Mouse (Mus musculus): ENCODE measurements around the gene Ldhal6b. TPM values are rescaled to one million over a fixed set of nuclear protein-coding genes. Genes with fewer than 3 reads are reported as not detected.
"Not testable (repeated sequence)": the region's sequence is repeated elsewhere in the genome, so short reads cannot be mapped to it uniquely, and the experiment has no call there.

The Ldhal6b gene
- polyA plus RNA-seq (2016; fragmentation: Nextera tagmentation; extraction: Ambion mirVana) = 0.17 TPM in 1 of 2 replicates, not detected in the other

DNA sequence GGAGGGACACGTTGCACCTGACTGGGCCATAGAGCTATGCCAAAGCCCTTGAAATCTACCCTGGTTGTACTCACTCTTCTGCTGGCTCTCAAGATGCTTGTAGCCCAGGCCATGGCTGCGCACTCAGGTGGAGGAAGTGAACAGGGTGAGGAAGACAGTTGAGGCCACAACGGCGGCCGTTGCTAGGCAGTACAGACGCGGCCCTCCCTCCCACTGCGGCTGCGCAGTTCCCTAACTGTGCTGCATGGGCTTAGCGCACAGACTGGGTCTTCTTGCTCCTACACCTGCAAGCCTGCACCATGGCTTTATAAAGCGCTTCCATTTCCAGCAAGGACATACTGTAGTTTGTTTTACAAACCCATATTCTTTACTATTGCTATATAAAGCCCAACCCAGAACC lies at the start of gene Ldhal6b:
Ldhal6b (minus strand) TSS at position 223 of the 400 bp plus-strand sequence.
- Histone ChIP-seq H3K9me3 (no peaks in the 10 kb centered on the region), H3K27me3 (no peaks in the 10 kb centered on the region), H3K36me3 (peaks cover 21% of the 10 kb centered on the region), H3K4me3 (no peak within 1 kb of the TSS), H3K9ac (replicated peaks) (no peak within 1 kb of the TSS), H3K4me2 (replicated peaks) (no peak within 1 kb of the TSS), H3K4me1 (no peaks in the 10 kb centered on the region), H3K27ac (replicated peaks) (no peak within 1 kb of the TSS)
- WGBS = 94% methylated on average over 11 of the region's 11 CpGs
- ATAC-seq (ENCODE audit: low FRiP score, low read depth) = no peak

DNA sequence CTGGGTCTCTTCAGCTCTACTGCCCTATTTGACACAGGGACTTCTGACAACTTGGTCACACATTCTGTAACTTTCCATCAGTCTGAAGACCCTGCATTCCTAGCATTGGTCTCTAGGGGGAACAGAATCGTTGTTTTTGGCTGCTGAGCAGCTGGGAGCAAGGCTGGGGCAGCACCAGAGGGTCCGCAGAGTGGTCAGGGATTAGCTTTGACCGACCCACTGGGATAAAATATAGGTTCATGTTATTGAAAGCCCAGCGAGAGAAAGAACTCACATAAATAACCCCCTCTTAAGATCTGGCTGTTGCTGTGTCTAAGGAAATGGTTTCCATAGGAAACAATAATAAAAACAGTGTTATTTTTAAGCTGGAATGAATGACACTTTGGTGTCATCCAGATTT lies 48.6 kb upstream of the Ldhal6b start:
- no peak for ATAC-seq (ENCODE audit: low FRiP score, low read depth)
- 49% methylated on average over 4 of the region's 4 CpGs for WGBS
- H3K4me3 ChIP-seq = no peak overlapping the region

GRCm38 (mm10) chr17:5466736-5467135 lies 48.2 kb upstream of the Ldhal6b start:
- no peak overlapping the region for H3K9ac ChIP-seq (replicated peaks)

More for the DNA sequence above, 48.6 kb upstream of the Ldhal6b start:
- Histone ChIP-seq H3K4me1 (no peaks in the 10 kb centered on the region), H3K9me3 (no peaks in the 10 kb centered on the region), H3K27ac (replicated peaks) (no peak overlapping the region), H3K36me3 (no peaks in the 10 kb centered on the region), H3K27me3 (no peaks in the 10 kb centered on the region), H3K4me2 (replicated peaks) (no peak overlapping the region), H3K9ac (replicated peaks) (no peak overlapping the region)

DNA sequence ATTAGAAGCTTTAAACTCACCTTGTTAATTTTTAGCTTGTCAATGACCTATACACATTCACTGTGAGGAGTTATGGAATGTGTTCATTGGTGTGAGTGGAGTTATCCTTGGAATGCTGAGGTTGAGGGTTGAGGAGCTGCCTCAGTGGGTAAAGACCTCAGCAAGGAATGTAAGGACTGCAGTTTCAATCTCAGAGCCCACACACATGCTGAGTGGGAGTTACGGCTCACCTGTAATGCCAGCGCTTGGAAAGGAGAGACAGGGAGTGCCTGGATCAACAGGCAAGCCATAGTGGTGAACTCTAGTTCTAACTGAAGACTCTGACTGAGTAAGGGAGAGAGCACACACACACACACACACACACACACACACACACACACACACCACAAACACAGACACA lies 45.3 kb upstream of the Ldhal6b start:
- H3K4me3 ChIP-seq = no peak overlapping the region
- no peak for ATAC-seq (ENCODE audit: low FRiP score, low read depth)
- H3K27ac ChIP-seq (replicated peaks) = no peak overlapping the region
- H3K4me1 ChIP-seq = no peaks in the 10 kb centered on the region
- WGBS = 64% methylated on average over 2 of the region's 2 CpGs
- no peaks in the 10 kb centered on the region for H3K9me3 ChIP-seq
- no peak overlapping the region for H3K4me2 ChIP-seq (replicated peaks)
- no peaks in the 10 kb centered on the region for H3K27me3 ChIP-seq
- no peak overlapping the region for H3K9ac ChIP-seq (replicated peaks)
- H3K36me3 ChIP-seq = no peaks in the 10 kb centered on the region

More at GRCm38 (mm10) chr17:5466736-5467135, 48.2 kb upstream of the Ldhal6b start:
- no peaks in the 10 kb centered on the region for H3K27me3 ChIP-seq
- no peaks in the 10 kb centered on the region for H3K36me3 ChIP-seq
- H3K27ac ChIP-seq (replicated peaks) = no peak overlapping the region
- no peaks in the 10 kb centered on the region for H3K4me1 ChIP-seq
- H3K9me3 ChIP-seq = no peaks in the 10 kb centered on the region
- 81% methylated on average over 8 of the region's 8 CpGs for WGBS
- H3K4me3 ChIP-seq = no peak overlapping the region
- H3K4me2 ChIP-seq (replicated peaks) = no peak overlapping the region
- no peak for ATAC-seq (ENCODE audit: low FRiP score, low read depth)

GRCm38 (mm10) chr17:5453657-5454056 lies 35.1 kb upstream of the Ldhal6b start:
- Histone ChIP-seq H3K4me3 (no peak overlapping the region), H3K4me2 (replicated peaks) (no peak overlapping the region), H3K36me3 (no peaks in the 10 kb centered on the region), H3K27ac (replicated peaks) (no peak overlapping the region), H3K27me3 (no peaks in the 10 kb centered on the region), H3K9ac (replicated peaks) (no peak overlapping the region), H3K9me3 (no peaks in the 10 kb centered on the region), H3K4me1 (no peaks in the 10 kb centered on the region)
- ATAC-seq (ENCODE audit: low FRiP score, low read depth) = no peak
- WGBS = 89% methylated on average over 4 of the region's 4 CpGs

DNA sequence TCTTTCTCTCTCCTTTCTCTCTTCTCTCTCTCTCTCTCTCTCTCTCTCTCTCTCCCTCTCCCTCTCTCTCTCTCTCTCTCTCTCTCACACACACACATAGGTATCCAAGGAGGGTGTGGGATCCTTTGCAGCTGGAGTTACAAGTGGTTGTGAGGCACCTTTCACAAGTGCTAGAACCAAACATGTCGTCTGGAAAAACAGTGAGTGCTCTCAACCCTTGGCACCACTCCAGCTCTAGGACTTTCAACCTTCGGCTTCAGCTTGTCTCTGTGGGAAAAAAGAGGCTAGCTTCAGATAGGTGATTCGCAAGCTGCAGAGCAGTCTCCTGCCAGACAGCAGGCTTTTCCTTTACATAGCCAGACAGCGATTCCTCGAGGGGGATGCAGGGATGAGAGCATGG lies 25.2 kb upstream of the Ldhal6b start:
- no peak overlapping the region for H3K4me2 ChIP-seq (replicated peaks)
- H3K27me3 ChIP-seq = peaks cover 3% of the 10 kb centered on the region
- H3K9me3 ChIP-seq = no peaks in the 10 kb centered on the region
- no peak for ATAC-seq (ENCODE audit: low FRiP score, low read depth)
- WGBS = 72% methylated on average over 5 of the region's 5 CpGs
- no peak overlapping the region for H3K9ac ChIP-seq (replicated peaks)
- H3K27ac ChIP-seq (replicated peaks) = no peak overlapping the region
- no peaks in the 10 kb centered on the region for H3K36me3 ChIP-seq
- H3K4me1 ChIP-seq = peaks cover 11% of the 10 kb centered on the region
- H3K4me3 ChIP-seq = no peak overlapping the region

DNA sequence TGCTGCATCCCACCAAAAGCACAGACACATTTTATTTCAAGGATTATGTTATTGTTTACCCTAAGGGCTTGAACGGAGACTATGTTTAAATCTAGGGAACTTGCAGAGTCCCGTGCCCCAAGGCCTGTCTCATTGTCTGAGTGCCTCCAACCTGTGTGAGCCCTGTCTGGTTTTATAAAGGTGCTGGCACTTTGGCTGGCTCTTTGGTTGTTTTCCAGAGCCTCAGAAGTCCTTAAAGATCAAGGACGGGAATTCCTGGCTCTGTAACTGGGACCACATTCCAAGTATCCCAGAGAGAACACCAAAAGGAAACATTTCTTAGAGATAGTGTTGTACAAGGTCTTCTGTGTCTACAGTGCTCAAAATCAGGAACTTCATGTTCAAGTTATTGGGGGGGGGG lies 24.7 kb upstream of the Ldhal6b start:
- Histone ChIP-seq H3K9me3 (no peaks in the 10 kb centered on the region), H3K27me3 (peaks cover 3% of the 10 kb centered on the region), H3K27ac (replicated peaks) (no peak overlapping the region), H3K9ac (replicated peaks) (no peak overlapping the region), H3K36me3 (no peaks in the 10 kb centered on the region), H3K4me2 (replicated peaks) (no peak overlapping the region), H3K4me3 (no peak overlapping the region), H3K4me1 (peaks cover 11% of the 10 kb centered on the region)
- ATAC-seq (ENCODE audit: low FRiP score, low read depth) = no peak
- WGBS = 80% methylated on average over 3 of the region's 3 CpGs

- not testable (repeated sequence) for H3K27ac ChIP-seq (replicated peaks); H3K9ac ChIP-seq (replicated peaks); H3K27me3 ChIP-seq; H3K4me3 ChIP-seq; H3K9me3 ChIP-seq; H3K36me3 ChIP-seq; ATAC-seq (ENCODE audit: low FRiP score, low read depth); H3K4me2 ChIP-seq (replicated peaks)
- peaks cover 11% of the 10 kb centered on the region for H3K4me1 ChIP-seq
- WGBS = 78% methylated on average over 5 of the region's 5 CpGs
Observed at GRCm38 (mm10) chr17:5442403-5442802, 23.8 kb upstream of the Ldhal6b start.

GRCm38 (mm10) chr17:5440159-5440971 lies 21.8 kb upstream of the Ldhal6b start, which contains the start of gene Tmem242:
Tmem242 (minus strand) TSS chr17:5440259.
- Histone ChIP-seq H3K4me1 (peaks cover 13% of the 10 kb centered on the region), H3K27me3 (no peaks in the 10 kb centered on the region), H3K9ac (replicated peaks) (peak within 1 kb of the TSS; percentile 68), H3K9me3 (no peaks in the 10 kb centered on the region), H3K4me3 (peak within 1 kb of the TSS; percentile 70), H3K4me2 (replicated peaks) (peak within 1 kb of the TSS; percentile 71), H3K27ac (replicated peaks) (peak within 1 kb of the TSS; percentile 56), H3K36me3 (peaks cover 5% of the 10 kb centered on the region; the same call in 1 of the 2 replicates)
- WGBS = under 1% methylated on average over 27 of the region's 27 CpGs
- ATAC-seq (ENCODE audit: low FRiP score, low read depth) = peak; percentile 92

DNA sequence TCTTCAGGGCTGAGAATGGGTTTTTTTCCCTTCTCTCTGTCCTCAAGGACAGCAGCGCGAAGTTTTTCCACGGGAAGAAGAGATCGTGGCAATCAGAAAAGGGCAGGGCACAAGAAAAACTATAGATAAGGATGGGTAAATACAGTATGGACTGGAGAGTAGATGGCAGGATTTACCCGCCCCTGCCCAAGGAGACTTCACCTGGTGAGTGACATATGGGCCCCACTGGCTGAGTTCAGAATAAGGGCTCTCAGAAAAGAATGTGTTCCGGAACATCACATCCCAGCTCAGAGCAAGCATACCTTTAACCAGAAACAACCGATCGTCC lies 21.2 kb upstream of the Ldhal6b start:
- WGBS = 0% methylated on average over 8 of the region's 8 CpGs
- Histone ChIP-seq H3K4me3 (peak overlapping the region; percentile 70), H3K27me3 (no peaks in the 10 kb centered on the region), H3K4me1 (peaks cover 13% of the 10 kb centered on the region), H3K27ac (replicated peaks) (no peak overlapping the region), H3K9ac (replicated peaks) (peak overlapping the region; percentile 68), H3K9me3 (no peaks in the 10 kb centered on the region), H3K36me3 (peaks cover 5% of the 10 kb centered on the region; the same call in 1 of the 2 replicates), H3K4me2 (replicated peaks) (peak overlapping the region; percentile 71)
- ATAC-seq (ENCODE audit: low FRiP score, low read depth) = no peak

- Histone ChIP-seq H3K9ac (replicated peaks) (no peak overlapping the region), H3K4me2 (replicated peaks) (no peak overlapping the region), H3K27ac (replicated peaks) (peak overlapping the region; percentile 63), H3K4me3 (no peak overlapping the region), H3K27me3 (no peaks in the 10 kb centered on the region), H3K4me1 (no peaks in the 10 kb centered on the region), H3K9me3 (no peaks in the 10 kb centered on the region), H3K36me3 (peaks cover 33% of the 10 kb centered on the region)
- peak; percentile 56 for ATAC-seq (ENCODE audit: low FRiP score, low read depth)
- WGBS = 81% methylated on average over 9 of the region's 9 CpGs
Observed at GRCm38 (mm10) chr17:5429772-5430133, 11.2 kb upstream of the Ldhal6b start.

DNA sequence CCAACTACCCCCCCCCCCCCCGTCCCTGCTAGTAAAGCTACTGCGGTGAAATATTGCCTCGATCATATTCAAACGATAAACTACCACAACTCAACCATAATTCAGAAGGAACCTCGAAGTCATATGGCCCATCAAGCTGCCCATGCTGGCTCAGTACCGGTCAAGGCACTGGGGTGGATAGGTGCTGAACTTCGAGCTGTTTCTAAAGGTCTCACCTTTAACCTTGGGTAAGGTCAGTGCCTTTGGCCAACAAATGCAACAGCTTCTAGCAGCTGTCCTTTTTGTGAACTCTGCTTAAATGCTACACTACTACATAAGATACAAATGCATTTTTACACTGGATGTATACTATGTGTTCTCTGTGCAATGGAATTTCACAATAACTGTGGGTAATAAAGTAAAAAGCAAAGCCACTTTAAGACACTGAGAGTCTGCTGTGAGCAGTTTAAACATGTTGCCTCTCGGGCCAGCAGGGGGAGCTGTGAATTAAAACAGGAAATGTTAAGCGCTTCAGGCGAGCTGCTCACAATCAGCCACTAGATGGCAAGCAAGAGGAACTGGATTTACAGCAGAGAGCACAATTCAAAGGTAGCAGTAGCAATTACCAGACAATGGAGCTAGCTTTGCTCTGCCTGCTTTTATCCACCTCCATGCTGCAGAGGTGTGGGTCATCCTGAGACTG lies 10.7 kb upstream of the Ldhal6b start:
- peak overlapping the region; percentile 63 for H3K27ac ChIP-seq (replicated peaks)
- H3K9ac ChIP-seq (replicated peaks) = no peak overlapping the region
- H3K4me2 ChIP-seq (replicated peaks) = no peak overlapping the region
- H3K4me3 ChIP-seq = no peak overlapping the region
- no peaks in the 10 kb centered on the region for H3K27me3 ChIP-seq
- peak; percentile 60 for ATAC-seq (ENCODE audit: low FRiP score, low read depth)
- H3K9me3 ChIP-seq = no peaks in the 10 kb centered on the region
- peaks cover 33% of the 10 kb centered on the region for H3K36me3 ChIP-seq
- 57% methylated on average over 10 of the region's 10 CpGs for WGBS
- no peaks in the 10 kb centered on the region for H3K4me1 ChIP-seq
